Mouse (Mus musculus) lung, postnatal 0 days (tissue): ENCODE measurements around the gene Pink1.

Experiments used
- CTCF ChIP-seq: IDR thresholded peaks from 2 replicates; pipeline ENCODE4 v1.5.1; 2016; ENCODE audit warnings: antibody characterized with exemption, mild to moderate bottlenecking
- EP300 ChIP-seq: IDR thresholded peaks from 2 replicates; pipeline ENCODE4 v1.6.1; 2016; ENCODE audit warnings: antibody characterized with exemption, mild to moderate bottlenecking, control low read depth

DNA sequence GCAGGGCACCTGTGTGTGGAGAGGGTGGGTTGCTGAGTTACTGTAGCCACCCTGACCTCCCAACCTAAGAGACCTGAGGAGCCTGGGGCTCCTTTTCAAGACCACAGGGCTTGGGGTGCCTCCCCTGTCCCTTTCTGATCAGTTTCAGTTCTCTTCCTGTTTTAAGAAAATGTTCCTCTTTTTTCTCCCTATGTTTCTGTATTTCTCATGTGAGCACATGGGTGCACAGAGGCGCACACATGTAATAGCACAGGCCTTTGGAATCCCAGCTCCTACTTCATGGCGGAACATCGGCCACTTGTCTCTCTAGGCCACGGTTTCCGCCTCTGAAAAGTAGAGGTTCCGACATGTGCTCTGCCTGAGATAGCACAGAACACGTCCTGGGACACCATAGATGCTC, 37.4 kb downstream of the Pink1 start:
- TF ChIP-seq EP300 (no peak), CTCF (no peak)
